In the genomic region with DNA sequence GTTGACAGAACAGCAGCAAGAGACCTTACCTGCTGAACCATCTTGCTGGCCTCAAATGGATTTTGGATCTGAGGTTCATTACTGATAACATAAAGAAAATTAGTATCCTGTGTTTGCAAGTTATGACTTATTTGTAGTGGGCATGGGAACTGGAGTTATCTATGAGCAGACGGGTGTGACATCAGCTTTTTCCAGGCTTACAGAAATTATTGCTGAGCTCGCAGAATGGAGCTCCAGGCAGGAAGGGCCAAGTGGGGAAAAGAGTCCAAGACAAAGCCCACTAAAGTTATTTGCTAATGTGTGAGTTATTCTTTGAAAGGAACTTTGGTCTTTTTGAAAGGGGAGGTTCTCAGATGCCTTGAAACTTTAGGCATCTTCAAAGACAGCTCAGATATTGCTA, we compare ENCODE assay signal across 33 mouse cellular contexts.
"Had no signal": no experiment of that assay in that cellular context is flagged by ENCODE, and none has a peak within 500 bp of the region (broad histone marks: within the 10 kb centered on the region; RNA-seq: fewer than 3 reads in every experiment).

No protein-coding gene starts in this region.

- H3K4me1 ChIP-seq: heart, embryonic 10.5 days; heart, embryonic 12.5 days; heart, embryonic 13.5 days; heart, embryonic 15.5 days; hindbrain, embryonic 10.5 days; hindbrain, embryonic 12.5 days; hindbrain, embryonic 15.5 days; intestine, embryonic 15.5 days; kidney, embryonic 15.5 days had no signal

- H3K4me3 ChIP-seq: heart, embryonic 10.5 days; heart, embryonic 12.5 days; heart, embryonic 13.5 days; heart, embryonic 15.5 days; hindbrain, embryonic 10.5 days; hindbrain, embryonic 12.5 days; hindbrain, embryonic 13.5 days; hindbrain, embryonic 15.5 days; intestine, embryonic 15.5 days; kidney, embryonic 15.5 days; layer of hippocampus, adult 2 months had no signal

- H3K27ac ChIP-seq: heart, embryonic 10.5 days; heart, embryonic 13.5 days; heart, embryonic 15.5 days; hindbrain, embryonic 10.5 days; hindbrain, embryonic 12.5 days; hindbrain, embryonic 13.5 days; hindbrain, embryonic 14.5 days; hindbrain, embryonic 15.5 days; hindbrain, postnatal 0 days; intestine, embryonic 15.5 days; kidney, embryonic 15.5 days; kidney, postnatal 0 days; layer of hippocampus, adult 2 months had no signal

- H3K9ac ChIP-seq: heart, embryonic 12.5 days; heart, embryonic 13.5 days; heart, embryonic 15.5 days; hindbrain, embryonic 12.5 days; hindbrain, embryonic 13.5 days; hindbrain, embryonic 14.5 days; hindbrain, embryonic 15.5 days; intestine, embryonic 15.5 days; kidney, embryonic 15.5 days had no signal

- H3K27me3 ChIP-seq: heart, embryonic 12.5 days; heart, embryonic 13.5 days; heart, embryonic 15.5 days; hindbrain, embryonic 12.5 days; hindbrain, embryonic 13.5 days; hindbrain, embryonic 15.5 days; intestine, embryonic 15.5 days; kidney, embryonic 15.5 days had no signal

- H3K4me2 ChIP-seq: heart, embryonic 11.5 days; heart, embryonic 12.5 days; heart, embryonic 13.5 days; heart, embryonic 15.5 days; hindbrain, embryonic 12.5 days; hindbrain, embryonic 13.5 days; hindbrain, embryonic 14.5 days; hindbrain, embryonic 15.5 days; intestine, embryonic 15.5 days; kidney, embryonic 15.5 days had no signal

- H3K9me3 ChIP-seq: heart, embryonic 10.5 days; heart, embryonic 12.5 days; heart, embryonic 13.5 days; heart, embryonic 15.5 days; hindbrain, embryonic 10.5 days; hindbrain, embryonic 12.5 days; hindbrain, embryonic 13.5 days; hindbrain, embryonic 15.5 days; intestine, embryonic 15.5 days; kidney, embryonic 15.5 days had no signal

- DNase-seq: heart, postnatal 10 days; heart, postnatal 14 days; heart, postnatal 36 days; heart, postnatal 4 days; kidney, adult 11 months; kidney, adult 18-20 months; kidney, adult 2 months; kidney, adult 8-10 months; kidney, adult 9 months; kidney, postnatal 10 days; kidney, postnatal 14 days; kidney, postnatal 25 days; kidney, postnatal 36 days; kidney, postnatal 4 days; layer of hippocampus, adult 9-11 months; layer of hippocampus, postnatal 36 days had no signal

- ATAC-seq: hindbrain, embryonic 16.5 days; hindbrain, postnatal 0 days; intestine, embryonic 15.5 days; intestine, embryonic 16.5 days had no signal

- H3K36me3 ChIP-seq: heart, embryonic 10.5 days; heart, embryonic 12.5 days; heart, embryonic 13.5 days; heart, embryonic 15.5 days; hindbrain, embryonic 10.5 days; hindbrain, embryonic 12.5 days; hindbrain, embryonic 13.5 days; hindbrain, embryonic 15.5 days; intestine, embryonic 15.5 days; kidney, embryonic 15.5 days had no signal
